Mouse (Mus musculus) gastrocnemius, postnatal 36 days (tissue): Measurements from ENCODE around the gene Ogdh. TPM values are rescaled to one million over a fixed set of nuclear protein-coding genes. Genes with fewer than 3 reads are reported as not detected.
"Not testable (repeated sequence)": the region's sequence is repeated elsewhere in the genome, so short reads cannot be mapped to it uniquely, and the experiment has no call there.

Source experiments
- DNase-seq, 2 experiments: peaks; one replicate each; pipeline ENCODE4 v3.0.0; 2022
- intact Hi-C: fragments of 180-260 bp; cut with DNase I; formaldehyde crosslinking; loops from one replicate; pipeline ENCODE4 v1.15.1; 2025
- total RNA-seq, 2 experiments: library from RNA; stranded (reverse); gene quantifications; 2 replicates each; pipeline ENCODE4 v1.2.3; 2021

Gene Ogdh
- total RNA-seq, 2 experiments from 2014 or later = 628 to 695 TPM

DNA sequence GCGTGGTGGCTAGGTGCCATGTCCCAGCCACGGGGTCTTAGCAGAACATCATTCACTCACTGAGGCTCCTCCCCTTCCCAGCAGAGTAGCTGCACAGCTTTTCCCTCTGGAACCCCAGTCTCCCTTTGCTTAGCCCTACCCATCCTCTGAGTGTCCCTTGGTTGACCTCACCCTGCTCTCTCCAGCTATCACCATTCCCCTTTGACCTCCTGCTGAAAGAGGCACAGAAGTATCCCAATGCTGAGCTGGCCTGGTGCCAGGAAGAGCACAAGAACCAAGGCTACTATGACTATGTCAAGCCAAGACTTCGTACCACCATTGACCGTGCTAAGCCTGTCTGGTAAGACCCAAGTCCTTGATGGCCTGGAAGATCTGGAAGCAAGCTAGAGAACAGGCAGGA lies 63.7 kb downstream of the Ogdh start:
- intact Hi-C loops = no loop called here
- DNase-seq = no peak

GRCm38 (mm10) chr11:6364581-6365275 lies 73.3 kb downstream of the Ogdh start:
- intact Hi-C loops = loop anchor here (5.0 kb wide), 1 partner anchor 38 kb away; no protein-coding TSS in a partner anchor
- DNase-seq = no peak

GRCm38 (mm10) chr11:6365885-6366284 lies 74.5 kb downstream of the Ogdh start:
- DNase-seq = peak; percentile 66 to 68
- intact Hi-C loops = loop anchor here (5.0 kb wide), 1 partner anchor 36 kb away; no protein-coding TSS in a partner anchor

- no peak for DNase-seq
- intact Hi-C loops = loop anchor here (5.0 kb wide), 1 partner anchor 36 kb away; no protein-coding TSS in a partner anchor
Observed at GRCm38 (mm10) chr11:6366434-6366833, 75.0 kb downstream of the Ogdh start.

DNA sequence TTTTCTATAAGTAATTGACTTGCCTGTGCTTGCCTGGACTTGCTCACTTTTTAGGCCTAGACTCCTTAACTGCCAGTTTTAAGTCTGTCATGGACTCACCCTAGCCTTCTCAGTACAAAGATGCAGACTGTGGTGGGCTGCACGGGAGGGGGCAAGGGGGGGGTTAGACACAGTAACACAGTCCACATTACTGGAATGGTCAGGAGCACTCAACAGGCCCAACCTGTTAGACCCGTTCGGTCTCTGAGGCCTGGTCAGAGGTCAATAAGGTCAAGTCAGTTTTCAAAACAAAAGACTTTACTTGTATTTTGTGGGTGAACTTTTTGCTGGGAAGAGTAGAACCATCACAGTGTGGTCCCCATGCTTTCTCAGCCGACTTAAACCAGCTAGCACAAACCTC lies 75.7 kb downstream of the Ogdh start:
- no peak for DNase-seq
- intact Hi-C loops = loop anchor here (5.0 kb wide), 1 partner anchor 35 kb away; no protein-coding TSS in a partner anchor

DNA sequence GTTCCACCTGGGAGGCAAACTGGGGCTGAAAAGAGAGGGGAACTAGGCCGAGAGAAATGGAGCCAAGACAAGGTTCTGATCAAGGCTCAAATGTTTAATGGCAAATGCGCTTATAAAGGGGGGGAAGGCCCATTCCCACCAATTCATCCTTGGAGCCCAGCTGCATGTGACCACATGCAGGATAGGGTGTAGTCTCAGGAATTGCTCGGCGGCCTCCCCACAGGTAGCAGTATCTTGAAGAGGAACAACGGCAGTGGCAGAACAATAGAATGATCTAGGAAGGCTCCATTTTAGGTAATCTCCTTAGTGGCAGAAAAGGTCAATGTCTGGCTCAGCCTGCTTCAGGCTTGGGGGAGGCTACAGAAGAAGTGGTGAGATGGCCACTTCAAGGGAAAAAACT lies 76.6 kb downstream of the Ogdh start:
- not testable (repeated sequence) for DNase-seq
- intact Hi-C loops = loop anchor here (5.0 kb wide), 1 partner anchor 34 kb away; no protein-coding TSS in a partner anchor

- DNase-seq = no peak
- intact Hi-C loops = no loop called here
Observed at GRCm38 (mm10) chr11:6371376-6372155, 80.1 kb downstream of the Ogdh start.

- intact Hi-C loops = no loop called here
- no peak for DNase-seq
Observed at GRCm38 (mm10) chr11:6372784-6373183, 81.4 kb downstream of the Ogdh start.

- intact Hi-C loops = no loop called here
Observed at GRCm38 (mm10) chr11:6380916-6381315, 89.5 kb downstream of the Ogdh start.

DNA sequence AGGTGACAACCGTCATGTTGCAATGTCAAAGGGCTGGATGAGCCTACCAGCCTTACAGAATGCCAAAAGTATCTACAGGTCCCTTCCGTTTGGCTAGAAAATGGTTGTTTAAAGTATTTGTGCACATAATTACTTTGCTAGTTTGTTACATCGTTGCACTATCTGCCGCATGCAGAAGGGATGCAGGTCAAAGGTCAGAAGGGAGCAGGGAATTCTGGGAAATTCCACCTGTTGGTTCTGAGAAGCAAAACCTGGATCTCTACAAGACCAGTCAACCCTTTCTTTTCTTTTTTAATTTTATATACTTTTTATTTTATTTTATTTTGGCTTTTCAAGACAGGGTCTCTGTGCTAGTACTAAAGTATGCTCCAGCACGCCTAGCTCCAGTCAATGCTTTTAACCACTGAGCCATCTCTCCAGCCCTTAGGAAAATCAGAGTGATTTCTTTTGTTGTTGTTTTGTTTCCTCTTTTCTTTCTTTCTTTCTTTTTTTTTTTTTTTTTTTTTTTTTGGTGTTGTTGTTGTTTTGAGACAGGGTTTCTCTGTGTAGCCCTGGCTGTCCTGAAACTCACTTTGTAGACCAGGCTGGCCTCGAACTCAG lies 96.8 kb downstream of the Ogdh start:
- DNase-seq = no peak
- intact Hi-C loops = no loop called here

More at GRCm38 (mm10) chr11:6380916-6381315, 89.5 kb downstream of the Ogdh start:
- no peak for DNase-seq

DNA sequence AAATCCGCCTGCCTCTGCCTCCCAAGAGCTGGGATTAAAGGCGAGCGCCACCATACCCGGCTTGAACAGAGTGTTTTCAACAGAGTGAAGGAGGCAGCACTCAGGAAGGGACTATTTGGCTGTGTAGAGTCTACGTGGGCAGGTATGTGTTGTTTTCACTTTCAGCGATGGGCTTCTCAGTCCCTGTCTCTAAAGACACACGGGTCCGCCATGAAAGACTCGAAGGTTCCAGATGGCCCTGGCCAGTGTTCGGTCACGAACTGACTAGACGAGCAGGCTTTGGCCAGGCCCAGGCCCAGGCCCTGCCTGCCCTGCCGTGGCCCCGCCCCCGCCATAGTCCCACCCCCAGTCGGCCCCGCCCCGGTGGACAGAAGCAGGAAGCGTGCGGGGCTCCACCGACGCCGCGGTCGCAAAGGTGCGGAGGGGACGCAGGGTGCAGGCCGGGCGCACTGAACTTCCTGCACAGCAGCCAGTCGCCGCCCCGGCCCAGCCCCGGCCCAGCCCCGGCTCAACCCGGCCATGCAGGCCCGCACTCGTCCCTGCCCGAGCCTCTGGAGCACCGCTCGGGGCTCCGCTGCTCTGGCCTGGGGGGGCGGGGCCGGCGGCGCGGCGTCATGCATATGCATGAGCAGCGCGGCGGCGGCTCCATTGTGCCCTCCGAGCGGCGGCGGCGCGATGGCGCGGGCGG lies 97.4 kb downstream of the Ogdh start, which contains the start of gene Zmiz2:
Zmiz2 (plus strand) TSS at position 349 of the 688 bp plus-strand sequence.
- peak; percentile 93 to 95 for DNase-seq
- intact Hi-C loops = no loop called here

- intact Hi-C loops = no loop called here
Observed at GRCm38 (mm10) chr11:6389483-6389921, 98.1 kb downstream of the Ogdh start.

DNA sequence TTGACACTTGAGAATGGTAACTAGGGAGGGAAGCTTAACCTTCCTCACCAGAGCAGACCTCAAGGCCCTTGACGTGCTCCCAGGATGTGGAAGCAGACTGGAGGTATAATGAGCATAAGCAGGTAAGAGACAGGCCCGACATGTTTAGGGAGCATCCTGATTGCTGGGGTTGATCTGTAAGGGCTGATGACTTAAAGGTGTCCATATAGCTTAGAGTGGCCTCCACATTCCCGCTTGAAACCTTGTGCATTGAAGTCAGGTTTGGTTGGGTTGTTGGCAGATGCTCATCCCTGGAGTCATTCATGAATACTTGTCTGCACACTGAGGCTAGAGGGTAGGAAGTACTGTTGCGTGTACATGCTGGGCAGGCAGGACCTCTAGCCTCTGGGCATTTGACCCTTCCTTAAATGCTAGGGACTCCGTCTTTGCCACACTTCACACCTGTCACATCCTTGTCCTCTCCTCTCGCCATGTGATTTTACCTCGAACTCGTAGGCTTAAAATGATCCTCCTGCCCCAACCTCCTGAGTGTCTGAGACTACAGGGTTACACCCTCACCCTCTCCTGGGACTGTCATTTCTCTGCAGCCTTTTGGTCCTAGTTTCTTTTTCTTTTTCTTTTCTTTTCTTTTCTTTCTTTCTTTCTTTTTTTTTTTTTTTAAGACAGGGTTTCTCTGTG lies 99.1 kb downstream of the Ogdh start:
- intact Hi-C loops = no loop called here
- DNase-seq = no peak

More at GRCm38 (mm10) chr11:6389483-6389921, 98.1 kb downstream of the Ogdh start:
- DNase-seq = no peak

- intact Hi-C loops = no loop called here
- DNase-seq = no peak
Observed at GRCm38 (mm10) chr11:6391516-6392276, 100.3 kb downstream of the Ogdh start.

- intact Hi-C loops = no loop called here
- no peak for DNase-seq
Observed at GRCm38 (mm10) chr11:6392857-6393256, 101.4 kb downstream of the Ogdh start.

DNA sequence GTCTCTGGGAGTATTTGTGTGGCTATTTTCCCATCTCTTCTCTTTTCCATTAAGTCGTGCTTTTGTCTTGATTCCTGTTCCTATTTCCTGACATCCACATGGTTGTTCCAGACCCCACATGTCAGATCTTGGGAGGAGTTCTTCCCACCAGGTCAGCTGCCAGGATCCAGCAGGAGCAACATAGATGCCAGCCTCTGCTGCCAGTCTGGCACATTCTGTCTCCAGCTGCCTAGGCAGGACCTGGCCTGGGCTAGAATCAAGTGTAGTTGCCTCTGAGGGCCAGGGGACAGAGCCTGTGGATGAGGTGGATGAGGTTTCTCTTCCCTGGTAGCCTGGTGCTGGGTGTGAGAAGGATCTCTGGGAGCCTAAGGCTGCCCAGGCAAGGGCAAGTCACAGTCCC lies 102.4 kb downstream of the Ogdh start:
- intact Hi-C loops = no loop called here
- no peak for DNase-seq

DNA sequence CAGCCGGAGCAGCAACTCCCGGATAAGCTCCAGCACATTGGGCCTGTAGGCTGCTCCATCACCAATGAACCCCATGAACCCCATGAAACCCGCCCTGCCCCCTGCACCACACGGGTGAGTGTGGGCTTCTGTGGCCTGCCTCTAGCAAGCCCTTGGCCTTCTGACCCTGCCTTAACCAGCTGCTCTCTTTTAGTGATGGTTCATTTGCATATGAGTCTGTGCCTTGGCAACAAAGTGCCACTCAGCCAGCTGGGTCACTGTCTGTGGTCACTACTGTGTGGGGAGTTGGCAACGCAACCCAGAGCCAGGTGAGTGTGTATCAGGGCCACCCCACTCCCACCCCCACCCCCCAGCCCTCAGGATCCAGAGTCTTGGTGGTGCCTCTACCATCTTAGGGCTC lies 104.1 kb downstream of the Ogdh start:
- DNase-seq = no peak
- intact Hi-C loops = no loop called here

DNA sequence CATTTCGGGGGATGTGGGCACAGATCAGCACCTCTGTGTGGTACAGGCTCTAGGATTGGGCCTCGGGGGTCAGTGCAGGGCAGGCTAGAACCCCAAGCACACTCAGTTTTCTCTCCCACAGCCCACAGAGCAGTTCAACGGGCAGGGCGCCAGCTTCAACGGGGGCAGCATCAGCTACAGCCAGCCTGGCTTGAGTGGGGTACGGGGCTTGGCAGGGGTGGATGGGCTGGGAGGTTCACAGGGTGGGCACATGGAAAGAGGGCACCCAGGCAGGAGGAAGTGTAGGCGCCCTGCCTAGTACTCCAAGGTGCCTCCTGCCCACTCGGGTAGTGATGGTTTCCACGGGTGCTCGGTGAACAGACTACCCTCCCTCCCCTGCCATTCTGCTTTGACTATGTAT lies 106.7 kb downstream of the Ogdh start:
- intact Hi-C loops = no loop called here
- DNase-seq = no peak
